Mouse (Mus musculus): ENCODE measurements around the gene Arhgef18.

DNA sequence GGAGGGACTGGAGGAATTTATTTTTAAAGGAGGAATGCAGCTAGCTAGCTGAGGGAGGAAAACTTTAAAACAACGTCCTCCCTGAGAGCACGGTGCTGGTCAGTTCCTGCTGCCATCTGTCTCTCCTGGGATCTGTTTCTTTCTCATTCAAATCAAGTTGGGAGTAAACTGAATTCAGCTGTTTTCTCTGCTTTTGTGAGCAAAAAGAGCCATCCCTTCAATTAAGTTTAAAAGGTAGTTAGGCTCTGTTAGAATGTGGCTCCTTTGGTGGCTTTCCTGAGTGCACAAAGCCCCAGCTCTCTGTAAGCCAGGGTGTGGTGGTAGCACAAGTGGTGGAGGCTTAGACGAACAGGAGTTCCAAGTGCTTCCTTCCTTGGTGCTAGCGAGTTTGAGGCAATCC lies 2.4 kb downstream of the Arhgef18 start:
- no peak for TF ChIP-seq CTCF (IDR thresholded peaks at IDR 0.05; ENCODE audit: borderline replicate concordance, extremely low read depth, insufficient read depth, insufficient read length)
- TF ChIP-seq POLR2A (IDR thresholded peaks at IDR 0.05; ENCODE audit: borderline replicate concordance, extremely low read depth, insufficient read depth, insufficient read length, poor library complexity, severe bottlenecking), result no peak
